Mouse (Mus musculus) monocyte, adult 5-6 weeks (primary cell): ENCODE data around the gene Nprl2. TPM values are rescaled to one million over a fixed set of nuclear protein-coding genes. Genes with fewer than 3 reads are reported as not detected.

Experiments
- ATAC-seq: fragments of 153-309, 156-312 bp; replicated peaks from 2 replicates; pipeline ENCODE4 v1.8.0; 2017; ENCODE audit warnings: mild to moderate bottlenecking; ENCODE audit not compliant: low TSS enrichment, insufficient number of reproducible peaks, severe bottlenecking, poor library complexity, low FRiP score
- total RNA-seq: library from RNA; stranded (forward); fragments of 200-1000, 200-491, 200-594 nt; gene quantifications from 3 replicates; pipeline ENCODE4 v1.2.3, GENCODE M21; 2017

Nprl2 gene
- total RNA-seq, 1 experiment from 2014 or later = 18.7 TPM

GRCm38 (mm10) chr9:107526198-107527026 lies 15.6 kb upstream of the Nprl2 start:
- ATAC-seq = 0 out of 2 replicates have a peak, but pooled peaks have one; percentile 19

GRCm38 (mm10) chr9:107533791-107534407 lies 8.1 kb upstream of the Nprl2 start, which contains the start of gene Tmem115:
TSS of gene Tmem115 (plus strand) at chr9:107533945.
- peak; percentile 94 for ATAC-seq

- ATAC-seq = no peak
These were observed 7.4 kb upstream of the Nprl2 start for GRCm38 (mm10) chr9:107534408-107535202.

- ATAC-seq = no peak
These were observed 3.8 kb upstream of the Nprl2 start for GRCm38 (mm10) chr9:107538231-107538630.

- ATAC-seq = no peak
These were observed 3.3 kb upstream of the Nprl2 start for GRCm38 (mm10) chr9:107538711-107539110.

GRCm38 (mm10) chr9:107539940-107540339 lies 2.1 kb upstream of the Nprl2 start:
- no peak for ATAC-seq

- ATAC-seq = no peak
These were observed 1.6 kb upstream of the Nprl2 start for GRCm38 (mm10) chr9:107540420-107540819.

GRCm38 (mm10) chr9:107541005-107541404 lies 1.0 kb upstream of the Nprl2 start:
- ATAC-seq = no peak

- ATAC-seq = no peak
These were observed 293 bp downstream of the Nprl2 start for GRCm38 (mm10) chr9:107542352-107542686.

GRCm38 (mm10) chr9:107542721-107543120 lies 695 bp downstream of the Nprl2 start:
- no peak for ATAC-seq

- no peak for ATAC-seq
These were observed 1.3 kb downstream of the Nprl2 start for GRCm38 (mm10) chr9:107543299-107543698.

- ATAC-seq = no peak
These were observed 2.2 kb downstream of the Nprl2 start for GRCm38 (mm10) chr9:107544196-107544700.

GRCm38 (mm10) chr9:107544729-107545128 lies 2.7 kb downstream of the Nprl2 start:
- no peak for ATAC-seq

- no peak for ATAC-seq
These were observed 3.2 kb downstream of the Nprl2 start for GRCm38 (mm10) chr9:107545199-107545598.

GRCm38 (mm10) chr9:107545602-107546001 lies 3.6 kb downstream of the Nprl2 start:
- ATAC-seq = no peak

GRCm38 (mm10) chr9:107547026-107547425 lies 5.0 kb downstream of the Nprl2 start, which contains the start of gene Zmynd10:
TSS of gene Zmynd10 (plus strand) at chr9:107547298.
- peak; percentile 45 for ATAC-seq

- no peak for ATAC-seq
These were observed 5.9 kb downstream of the Nprl2 start for GRCm38 (mm10) chr9:107547957-107548356.

GRCm38 (mm10) chr9:107548820-107549219 lies 6.8 kb downstream of the Nprl2 start:
- ATAC-seq = no peak
